In the genomic region with DNA sequence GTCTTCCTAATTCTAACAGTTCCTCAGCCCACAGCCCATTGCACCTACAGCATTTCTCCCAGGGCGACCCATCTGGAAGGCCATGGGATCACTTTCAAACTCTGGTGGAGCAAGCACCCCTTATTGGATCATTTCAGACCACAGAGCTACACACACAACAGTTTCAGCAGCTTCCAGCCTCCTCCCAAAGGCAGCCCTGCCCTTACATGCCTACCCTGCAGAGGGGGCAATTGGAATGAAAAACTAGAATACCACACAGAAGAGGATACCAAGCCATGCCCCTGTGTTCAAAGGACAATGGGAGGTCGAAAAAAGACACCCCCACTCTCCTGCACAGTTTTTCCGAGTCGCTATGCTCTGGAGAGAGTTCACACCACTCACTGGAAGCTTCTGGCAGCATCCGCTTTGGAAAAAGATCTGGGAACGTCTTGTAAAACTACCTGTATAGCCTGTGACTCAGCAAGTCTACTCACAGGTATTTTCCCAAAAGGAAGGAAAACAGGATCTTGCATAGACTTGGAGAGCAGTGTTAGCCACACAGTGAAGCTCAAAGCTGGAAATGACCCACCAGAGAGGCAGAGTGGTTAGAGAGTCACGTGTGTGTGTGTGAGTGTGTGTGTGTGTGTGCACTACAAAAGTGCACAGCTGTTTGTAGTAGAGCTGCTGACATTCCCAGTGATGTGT, we compare ENCODE assay signal across 14 mouse cellular contexts. TPM values are rescaled to one million over a fixed set of nuclear protein-coding genes. Genes with fewer than 3 reads are reported as not detected.
DNase-seq lines count a peak whose midpoint lies in the region; ATAC-seq and TF ChIP-seq lines count a peak whose summit lies in the region.
"Had no signal": no experiment of that assay in that cellular context is flagged by ENCODE, and none has a peak within 500 bp of the region (broad histone marks: within the 10 kb centered on the region; RNA-seq: fewer than 3 reads in every experiment).

No protein-coding gene starts in this region.

- H3K9me3 ChIP-seq in heart, embryonic 10.5 days: no peaks in the 10 kb centered on the region
- no peaks in the 10 kb centered on the region for H3K9me3 ChIP-seq in CH12.LX (replicated peaks; ENCODE audit: low read length)
- H3K9me3 ChIP-seq: midbrain, embryonic 15.5 days had no signal

- H3K27ac ChIP-seq in heart, embryonic 10.5 days: no peak overlapping the region
- no peak overlapping the region for H3K27ac ChIP-seq in CH12.LX (ENCODE audit: insufficient read depth, low read depth)
- no peak overlapping the region for H3K27ac ChIP-seq in cortical plate, adult 2 months (ENCODE audit: insufficient read depth, low read length)
- H3K27ac ChIP-seq: midbrain, embryonic 15.5 days had no signal

- dilution Hi-C loops in CH12.LX (cut with MboI; ENCODE audit: extremely low pct_ligation_motif_present, extremely low pct_unique_long_range_greater_than_20kb, low sequenced_read_pairs): no loop called here

- no peak for TF ChIP-seq EP300 in CH12.LX (IDR thresholded peaks at IDR 0.05; ENCODE audit: low read length)

- H3K27me3 ChIP-seq in heart, embryonic 10.5 days (ENCODE audit: insufficient read depth, poor library complexity, severe bottlenecking): no peaks in the 10 kb centered on the region
- no peaks in the 10 kb centered on the region for H3K27me3 ChIP-seq in CH12.LX (replicated peaks)
- H3K27me3 ChIP-seq: midbrain, embryonic 15.5 days had no signal

- no peak overlapping the region for H3K4me2 ChIP-seq in CH12.LX (ENCODE audit: insufficient read depth, low read depth, poor library complexity, severe bottlenecking)
- H3K4me2 ChIP-seq: midbrain, embryonic 15.5 days had no signal

- no peak for ATAC-seq in granulocyte monocyte progenitor cell, adult 5-6 weeks (replicated peaks; ENCODE audit: poor library complexity, severe bottlenecking)
- ATAC-seq: midbrain, embryonic 15.5 days had no signal

- H3K36me3 ChIP-seq in heart, embryonic 10.5 days: no peaks in the 10 kb centered on the region
- H3K36me3 ChIP-seq in CH12.LX (replicated peaks in 1 of 2; ENCODE audit: control insufficient read depth in 1 of 2, insufficient read depth in 1 of 2, low read length in 1 of 2): no peaks in the 10 kb centered on the region
- H3K36me3 ChIP-seq: midbrain, embryonic 15.5 days had no signal

- peaks cover 6% of the 10 kb centered on the region; the same call in 1 of the 2 replicates for H3K4me1 ChIP-seq in heart, embryonic 10.5 days
- H3K4me1 ChIP-seq in CH12.LX (ENCODE audit: control insufficient read depth in 1 of 2, insufficient read depth in 2 of 2): peaks cover 10 to 23% of the 10 kb centered on the region in 2 experiments
- H3K4me1 ChIP-seq in cortical plate, adult 2 months (ENCODE audit: control insufficient read depth, insufficient read depth, low read length): no peaks in the 10 kb centered on the region
- H3K4me1 ChIP-seq: midbrain, embryonic 15.5 days had no signal

- H3K9ac ChIP-seq in CH12.LX (ENCODE audit: insufficient read depth, low read depth): no peak overlapping the region
- H3K9ac ChIP-seq: midbrain, embryonic 15.5 days had no signal

- in situ Hi-C loops in CH12.LX (cut with MboI; ENCODE audit: low pct_ligation_motif_present, low pct_unique_long_range_greater_than_20kb, low sequenced_read_pairs): loop anchor here (5.0 kb wide), 1 partner anchor 75 kb away; no protein-coding TSS in a partner anchor

- TF ChIP-seq POLR2A in CH12.LX (IDR thresholded peaks at IDR 0.05; ENCODE audit: low read depth, low read length): no peak
- TF ChIP-seq POLR2A in cortical plate, adult 2 months (IDR thresholded peaks at IDR 0.05; ENCODE audit: extremely low read depth, insufficient read depth, low read length): no peak

- no peaks in the 10 kb centered on the region for H3K79me2 ChIP-seq in CH12.LX (replicated peaks; ENCODE audit: control insufficient read depth, extremely low read depth, insufficient read depth, poor library complexity, severe bottlenecking)

- peak in 1 of 2 experiments; percentile 54; a peak in 2 of 4 replicates for TF ChIP-seq CTCF in CH12.LX (conservative IDR thresholded peaks at IDR 0.05 in 1 of 2, IDR thresholded peaks at IDR 0.05 in 1 of 2; ENCODE audit: low read depth in 2 of 2, low read length in 2 of 2)
- 0 out of 2 replicates have a peak, but pooled peaks have one; percentile 9 for TF ChIP-seq CTCF in cortical plate, adult 2 months (IDR thresholded peaks at IDR 0.05; ENCODE audit: extremely low read depth, insufficient read depth, low read length)

- 73% methylated on average over 7 of the region's 7 CpGs for WGBS in heart, embryonic 10.5 days

- no peak overlapping the region for H3K4me3 ChIP-seq in heart, embryonic 10.5 days
- no peak overlapping the region for H3K4me3 ChIP-seq in CH12.LX (replicated peaks in 1 of 3; ENCODE audit: low read depth in 2 of 3, low read length in 2 of 3, poor library complexity in 1 of 3)
- H3K4me3 ChIP-seq in cortical plate, adult 2 months (ENCODE audit: insufficient read depth, low read length): no peak overlapping the region
- H3K4me3 ChIP-seq: erythroblast, embryonic 14.5 days; midbrain, embryonic 15.5 days had no signal

- DNase-seq in heart, embryonic 10.5 days (ENCODE audit: low spot score): peak; percentile 74
- DNase-seq in heart, adult 9 months (ENCODE audit: low spot score in 2 of 2): no peak
- DNase-seq in CH12.LX (ENCODE audit: extremely low read depth): peak; percentile 14
- DNase-seq in lung, postnatal 25 days (ENCODE audit: low spot score): peak; percentile 41
- no peak for DNase-seq in adrenal gland, postnatal 36 days
- DNase-seq: cerebellum, adult 9-10 months; gastrocnemius, postnatal 36 days; kidney, postnatal 10 days; layer of hippocampus, adult 9-11 months; thymus, postnatal 36 days had no signal

- TF ChIP-seq RAD21 in CH12.LX (IDR thresholded peaks at IDR 0.05; ENCODE audit: low read depth, low read length): peak; percentile 41

TF ChIP-seq in CH12.LX, 34 proteins besides CTCF, POLR2A, EP300 and RAD21:
- TF ChIP-seq SMC3 (IDR thresholded peaks at IDR 0.05; ENCODE audit: low read depth, low read length): peak; percentile 44
- TF ChIP-seq JUND (conservative IDR thresholded peaks at IDR 0.05; ENCODE audit: low read depth, low read length): no peak
- TF ChIP-seq MAX (IDR thresholded peaks at IDR 0.05; ENCODE audit: low read length): no peak
TF ChIP-seq in CH12.LX: peak in this region for 1.

RNA-seq across cellular contexts. Expression of a gene that starts 34.4 kb away (rescaled TPM):
- 31.9 and 39.6 TPM in 2 replicates for polyA plus RNA-seq in heart, embryonic 10.5 days (2016; fragmentation: Nextera tagmentation; extraction: Ambion mirVana)
- 22.6 and 24.4 TPM in 2 replicates for total RNA-seq in CH12.LX (2012; rRNA removed)
- total RNA-seq in CH12.LX (2014; rRNA removed): 36.2 and 40.4 TPM in 2 replicates
- polyA plus RNA-seq in CH12.LX (2012; ENCODE audit: insufficient read length, low read depth): 33.2 and 36.9 TPM in 2 replicates
- 39.6 and 48.5 TPM in 2 replicates for polyA plus RNA-seq in cortical plate, adult 2 months (2012; rRNA removed)
- total RNA-seq in adrenal gland, postnatal 36 days (2021): 10 to 100 TPM; 15.5 to 15.9 TPM
- 16.0 and 19.0 TPM in 2 replicates for total RNA-seq in granulocyte monocyte progenitor cell, adult 5-6 weeks (2014; fragmentation: Nextera tagmentation)
- 19.8 and 32.3 TPM in 2 replicates for total RNA-seq in granulocyte monocyte progenitor cell, adult 5-6 weeks (2017)

Comparison
In these comparisons a context has a peak if more than half of its experiments do, and no peak if none do; other contexts are left out.
1. DNase-seq: peak in heart, embryonic 10.5 days (single experiment), CH12.LX (single experiment) and lung, postnatal 25 days (single experiment); none in heart, adult 9 months (0 of 2) and adrenal gland, postnatal 36 days (0 of 2).